Mouse (Mus musculus): Measurements from ENCODE around the gene Adgrl2. TPM values are rescaled to one million over a fixed set of nuclear protein-coding genes. Genes with fewer than 3 reads are reported as not detected.

Adgrl2 gene
- polyA plus RNA-seq (2014; fragmentation: Illumina TruSeq; extraction: RNeasy Lipid Tissue Mini Kit (QIAGEN cat#74804); ENCODE audit: low read depth, low replicate concordance): 25.0 TPM

DNA sequence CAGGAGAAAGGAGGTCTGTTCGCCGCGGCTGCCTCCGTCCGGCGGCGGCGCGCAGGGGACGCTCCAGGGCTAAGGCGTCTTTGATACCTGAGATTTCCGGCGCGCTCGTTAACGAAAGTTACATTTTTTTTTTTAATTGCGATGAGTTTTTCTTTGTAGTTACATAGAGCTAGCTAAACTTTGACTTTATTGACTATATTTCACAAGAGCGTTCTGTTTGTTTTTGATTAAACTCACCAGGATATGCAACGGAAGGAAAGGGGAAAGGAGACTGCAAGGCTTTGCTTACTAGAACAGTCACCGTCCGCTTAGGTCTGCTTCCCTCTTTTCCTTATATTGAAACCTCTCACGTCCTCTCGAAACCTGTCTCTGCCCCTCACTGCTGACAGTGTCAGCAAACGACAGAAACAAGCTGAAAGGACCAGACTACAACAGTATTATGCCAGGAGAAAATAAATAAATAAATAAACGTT lies at the start of gene Adgrl2:
TSS of gene Adgrl2 (minus strand) at position 25 of the 473 bp plus-strand sequence.

